Mouse (Mus musculus) liver, embryonic 14.5 days (tissue): ENCODE data around the gene Olfr352.

Experiments
- CTCF ChIP-seq: IDR thresholded peaks from 2 replicates; pipeline ENCODE4 v1.5.1; 2016; ENCODE audit warnings: antibody characterized with exemption, low read depth, control low read depth
- EP300 ChIP-seq: IDR thresholded peaks from 2 replicates; pipeline ENCODE4 v1.6.1; 2016; ENCODE audit warnings: antibody characterized with exemption, low read depth

- TF ChIP-seq CTCF (no peak), EP300 (no peak)
These were observed 28.9 kb downstream of the Olfr352 start for GRCm38 (mm10) chr2:36897114-36897513.
